Mouse (Mus musculus): ENCODE measurements at regions not wholly inside any gene's neighbourhood (a gene's known extent, or its start where the extent isn't known, plus 50 kb on each side); places are given as distances from the start of the nearest gene placed in this dataset.
A peak's percentile ranks its signal among the peaks of the same experiment; 100 is the strongest.
"Not testable (repeated sequence)": the region's sequence is repeated elsewhere in the genome, so short reads cannot be mapped to it uniquely, and the experiment has no call there.

GRCm38 (mm10) chr4:22699561-22699960, 211.4 kb upstream of the Pou3f2 start:
- Histone ChIP-seq H3K4me2 (ENCODE audit: low read depth, low read length) (no peak overlapping the region), H3K9me3 (ENCODE audit: control insufficient read depth, low read length) (no peaks in the 10 kb centered on the region), H3K27ac (ENCODE audit: low read depth, low read length) (no peak overlapping the region), H3K4me1 (ENCODE audit: control insufficient read depth, insufficient read depth, low read length) (no peaks in the 10 kb centered on the region), H3K9ac (replicated peaks; ENCODE audit: low read depth, low read length) (no peak overlapping the region), H3K36me3 (ENCODE audit: control insufficient read depth, insufficient read depth, low read length) (no peaks in the 10 kb centered on the region), H3K27me3 (ENCODE audit: control insufficient read depth, insufficient read depth, low read length) (no peaks in the 10 kb centered on the region), H3K4me3 (ENCODE audit: low read depth, low read length) (no peak overlapping the region)
- no peak for ATAC-seq (ENCODE audit: low read depth)
- 95% methylated on average over 12 of the region's 12 CpGs for WGBS

GRCm38 (mm10) chr4:22667733-22668381, 179.7 kb upstream of the Pou3f2 start:
- no peak for ATAC-seq (ENCODE audit: low read depth)
- no peaks in the 10 kb centered on the region for H3K27me3 ChIP-seq (ENCODE audit: control insufficient read depth, insufficient read depth, low read length)
- no peak overlapping the region for H3K9ac ChIP-seq (replicated peaks; ENCODE audit: low read depth, low read length)
- 6% methylated on average over 7 of the region's 7 CpGs for WGBS
- H3K4me1 ChIP-seq (ENCODE audit: control insufficient read depth, insufficient read depth, low read length) = no peaks in the 10 kb centered on the region
- H3K36me3 ChIP-seq (ENCODE audit: control insufficient read depth, insufficient read depth, low read length) = no peaks in the 10 kb centered on the region
- H3K4me2 ChIP-seq (ENCODE audit: low read depth, low read length) = peak overlapping the region; percentile 21; the same call in 1 of the 2 replicates
- no peak overlapping the region for H3K4me3 ChIP-seq (ENCODE audit: low read depth, low read length)
- no peaks in the 10 kb centered on the region for H3K9me3 ChIP-seq (ENCODE audit: control insufficient read depth, low read length)
- no peak overlapping the region for H3K27ac ChIP-seq (ENCODE audit: low read depth, low read length)

- 61% methylated on average over 3 of the region's 3 CpGs for WGBS
Observed at GRCm38 (mm10) chr4:22645616-22646015, 157.4 kb upstream of the Pou3f2 start.

GRCm38 (mm10) chr4:22608922-22609321, 120.8 kb upstream of the Pou3f2 start:
- H3K4me1 ChIP-seq (ENCODE audit: control insufficient read depth, insufficient read depth, low read length) = no peaks in the 10 kb centered on the region
- H3K4me3 ChIP-seq (ENCODE audit: low read depth, low read length) = no peak overlapping the region
- H3K27me3 ChIP-seq (ENCODE audit: control insufficient read depth, insufficient read depth, low read length) = no peaks in the 10 kb centered on the region
- no peak overlapping the region for H3K27ac ChIP-seq (ENCODE audit: low read depth, low read length)
- H3K4me2 ChIP-seq (ENCODE audit: low read depth, low read length) = no peak overlapping the region
- ATAC-seq (ENCODE audit: low read depth) = no peak
- H3K9me3 ChIP-seq (ENCODE audit: control insufficient read depth, low read length) = no peaks in the 10 kb centered on the region
- no peak overlapping the region for H3K9ac ChIP-seq (replicated peaks; ENCODE audit: low read depth, low read length)
- WGBS = 57% methylated on average over 2 of the region's 2 CpGs
- H3K36me3 ChIP-seq (ENCODE audit: control insufficient read depth, insufficient read depth, low read length) = no peaks in the 10 kb centered on the region

More at GRCm38 (mm10) chr4:22645616-22646015, 157.4 kb upstream of the Pou3f2 start:
- H3K27ac ChIP-seq (ENCODE audit: low read depth, low read length) = no peak overlapping the region
- no peak for ATAC-seq (ENCODE audit: low read depth)
- H3K4me2 ChIP-seq (ENCODE audit: low read depth, low read length) = no peak overlapping the region
- no peaks in the 10 kb centered on the region for H3K27me3 ChIP-seq (ENCODE audit: control insufficient read depth, insufficient read depth, low read length)
- no peak overlapping the region for H3K4me3 ChIP-seq (ENCODE audit: low read depth, low read length)
- no peak overlapping the region for H3K9ac ChIP-seq (replicated peaks; ENCODE audit: low read depth, low read length)
- no peaks in the 10 kb centered on the region for H3K4me1 ChIP-seq (ENCODE audit: control insufficient read depth, insufficient read depth, low read length)
- H3K36me3 ChIP-seq (ENCODE audit: control insufficient read depth, insufficient read depth, low read length) = no peaks in the 10 kb centered on the region
- H3K9me3 ChIP-seq (ENCODE audit: control insufficient read depth, low read length) = no peaks in the 10 kb centered on the region

GRCm38 (mm10) chr4:22602164-22602563, 114.0 kb upstream of the Pou3f2 start:
- H3K27ac ChIP-seq (ENCODE audit: low read depth, low read length); H3K27me3 ChIP-seq (ENCODE audit: control insufficient read depth, insufficient read depth, low read length); H3K4me3 ChIP-seq (ENCODE audit: low read depth, low read length); H3K9ac ChIP-seq (replicated peaks; ENCODE audit: low read depth, low read length); ATAC-seq (ENCODE audit: low read depth); H3K9me3 ChIP-seq (ENCODE audit: control insufficient read depth, low read length); H3K4me2 ChIP-seq (ENCODE audit: low read depth, low read length); H3K4me1 ChIP-seq (ENCODE audit: control insufficient read depth, insufficient read depth, low read length); H3K36me3 ChIP-seq (ENCODE audit: control insufficient read depth, insufficient read depth, low read length): not testable (repeated sequence)

- H3K27me3 ChIP-seq (ENCODE audit: control insufficient read depth, insufficient read depth, low read length) = no peaks in the 10 kb centered on the region
- H3K36me3 ChIP-seq (ENCODE audit: control insufficient read depth, insufficient read depth, low read length) = no peaks in the 10 kb centered on the region
- ATAC-seq (ENCODE audit: low read depth) = no peak
Observed at GRCm38 (mm10) chr4:22587162-22587561, 99.0 kb upstream of the Pou3f2 start.

GRCm38 (mm10) chr4:22565959-22566358, 77.8 kb upstream of the Pou3f2 start:
- Histone ChIP-seq H3K27me3 (ENCODE audit: control insufficient read depth, insufficient read depth, low read length) (no peaks in the 10 kb centered on the region), H3K4me1 (ENCODE audit: control insufficient read depth, insufficient read depth, low read length) (no peaks in the 10 kb centered on the region), H3K27ac (ENCODE audit: low read depth, low read length) (no peak overlapping the region), H3K9me3 (ENCODE audit: control insufficient read depth, low read length) (no peaks in the 10 kb centered on the region), H3K4me2 (ENCODE audit: low read depth, low read length) (no peak overlapping the region), H3K9ac (replicated peaks; ENCODE audit: low read depth, low read length) (no peak overlapping the region), H3K36me3 (ENCODE audit: control insufficient read depth, insufficient read depth, low read length) (no peaks in the 10 kb centered on the region), H3K4me3 (ENCODE audit: low read depth, low read length) (no peak overlapping the region)
- ATAC-seq (ENCODE audit: low read depth) = peak; percentile 88
- 30% methylated on average over 2 of the region's 2 CpGs for WGBS

More at GRCm38 (mm10) chr4:22587162-22587561, 99.0 kb upstream of the Pou3f2 start:
- H3K4me2 ChIP-seq (ENCODE audit: low read depth, low read length) = no peak overlapping the region
- no peaks in the 10 kb centered on the region for H3K9me3 ChIP-seq (ENCODE audit: control insufficient read depth, low read length)
- H3K4me3 ChIP-seq (ENCODE audit: low read depth, low read length) = no peak overlapping the region
- H3K9ac ChIP-seq (replicated peaks; ENCODE audit: low read depth, low read length) = no peak overlapping the region
- H3K27ac ChIP-seq (ENCODE audit: low read depth, low read length) = no peak overlapping the region
- no peaks in the 10 kb centered on the region for H3K4me1 ChIP-seq (ENCODE audit: control insufficient read depth, insufficient read depth, low read length)

GRCm38 (mm10) chr4:22564532-22564931, 76.4 kb upstream of the Pou3f2 start:
- Histone ChIP-seq H3K4me3 (ENCODE audit: low read depth, low read length) (no peak overlapping the region), H3K9me3 (ENCODE audit: control insufficient read depth, low read length) (no peaks in the 10 kb centered on the region), H3K4me2 (ENCODE audit: low read depth, low read length) (no peak overlapping the region), H3K36me3 (ENCODE audit: control insufficient read depth, insufficient read depth, low read length) (no peaks in the 10 kb centered on the region), H3K9ac (replicated peaks; ENCODE audit: low read depth, low read length) (no peak overlapping the region), H3K4me1 (ENCODE audit: control insufficient read depth, insufficient read depth, low read length) (no peaks in the 10 kb centered on the region), H3K27ac (ENCODE audit: low read depth, low read length) (no peak overlapping the region), H3K27me3 (ENCODE audit: control insufficient read depth, insufficient read depth, low read length) (no peaks in the 10 kb centered on the region)
- 19% methylated on average over 10 of the region's 10 CpGs for WGBS
- ATAC-seq (ENCODE audit: low read depth) = peak; percentile 80

Measured in neural tube, embryonic 14.5 days (tissue).